Mouse (Mus musculus): Measurements from ENCODE around the gene Defb28. TPM values are rescaled to one million over a fixed set of nuclear protein-coding genes. Genes with fewer than 3 reads are reported as not detected.

Gene Defb28
- total RNA-seq, 2 experiments from 2014 or later: not detected

- intact Hi-C loops (cut with DNase I): loop anchor here (5.0 kb wide), 2 partner anchors 48 to 103 kb away; partner anchors contain the start of gene Defb36
- peak; percentile 68 to 76 for DNase-seq
These were observed 35.8 kb downstream of the Defb28 start for GRCm38 (mm10) chr2:152553774-152554423.

GRCm38 (mm10) chr2:152556655-152557054 lies 38.6 kb downstream of the Defb28 start:
- no peak for DNase-seq
- intact Hi-C loops (cut with DNase I): no loop called here

- intact Hi-C loops (cut with DNase I): no loop called here
- no peak for DNase-seq
These were observed 51.0 kb downstream of the Defb28 start, which contains the start of gene Gm17416 for GRCm38 (mm10) chr2:152569038-152569437. Gm17416 (plus strand) TSS chr2:152569338.

- DNase-seq: no peak
- intact Hi-C loops (cut with DNase I): no loop called here
These were observed 51.8 kb downstream of the Defb28 start for GRCm38 (mm10) chr2:152569881-152570280.

GRCm38 (mm10) chr2:152570313-152570712 lies 52.3 kb downstream of the Defb28 start:
- intact Hi-C loops (cut with DNase I): no loop called here
- no peak for DNase-seq

Other genes with a start within 250 kb of the Defb28 start
- 10 to 100 TPM; 61.4 to 71.4 TPM for gene Tbc1d20, start 224.4 kb upstream of the Defb28 start, total RNA-seq (2021)
- gene Rbck1, start 185.6 kb upstream of the Defb28 start, total RNA-seq (2021): 10 to 100 TPM; 72.5 to 76.8 TPM
- 1 to 10 TPM; 3.2 to 3.9 TPM for gene Trib3, start 174.2 kb upstream of the Defb28 start, total RNA-seq (2021)
- not detected for gene Nrsn2, start 141.6 kb upstream of the Defb28 start, total RNA-seq (2021)
- 10 to 100 TPM; 26.3 to 37.8 TPM for gene Sox12, start 120.2 kb upstream of the Defb28 start, total RNA-seq (2021)
- gene Zcchc3, start 103.2 kb upstream of the Defb28 start, total RNA-seq (2021): 10 to 100 TPM; 18.0 to 18.1 TPM
- gene 6820408C15Rik, start 102.7 kb upstream of the Defb28 start, total RNA-seq (2021): 1 to 10 TPM; 3.7 to 4.3 TPM
- not detected for gene Defb23, start 53.6 kb upstream of the Defb28 start, total RNA-seq (2021)
- gene Defb20, start 41.2 kb upstream of the Defb28 start, total RNA-seq (2021): not detected
- gene Defb22, start 28.1 kb upstream of the Defb28 start, total RNA-seq (2021): not detected
- gene Defb26, start 6.6 kb upstream of the Defb28 start, total RNA-seq (2021): not detected
- not detected for gene Defb29, start 21.8 kb downstream of the Defb28 start, total RNA-seq (2021)
- gene Gm17416, start 51.1 kb downstream of the Defb28 start, total RNA-seq (2021): not detected
- gene Defb21, start 54.5 kb downstream of the Defb28 start, total RNA-seq (2021): not detected
- gene Defb19, start 62.1 kb downstream of the Defb28 start, total RNA-seq (2021): not detected
- gene Defb45, start 81.1 kb downstream of the Defb28 start, total RNA-seq (2021): not detected
- gene Defb36, start 86.1 kb downstream of the Defb28 start, total RNA-seq (2021): not detected
- gene Defb25, start 104.8 kb downstream of the Defb28 start, total RNA-seq (2021): not detected
- gene Rem1, start 108.7 kb downstream of the Defb28 start, total RNA-seq (2021): 10 to 100 TPM; 12.9 to 15.3 TPM
- 10 to 100 TPM; 47.6 to 51.4 TPM for gene H13, start 151.2 kb downstream of the Defb28 start, total RNA-seq (2021)
- gene Mcts2, start 168.8 kb downstream of the Defb28 start, total RNA-seq (2021): 10 to 100 TPM; 17.8 to 19.1 TPM
- 10 to 100 TPM; 72.9 to 84.2 TPM for gene Id1, start 218.0 kb downstream of the Defb28 start, total RNA-seq (2021)
- 10 to 100 TPM; 17.9 to 22.4 TPM for gene Cox4i2, start 235.9 kb downstream of the Defb28 start, total RNA-seq (2021)

Data from heart, postnatal 10 days (tissue).